Mouse (Mus musculus): ENCODE measurements around the gene Lamc2.

DNA sequence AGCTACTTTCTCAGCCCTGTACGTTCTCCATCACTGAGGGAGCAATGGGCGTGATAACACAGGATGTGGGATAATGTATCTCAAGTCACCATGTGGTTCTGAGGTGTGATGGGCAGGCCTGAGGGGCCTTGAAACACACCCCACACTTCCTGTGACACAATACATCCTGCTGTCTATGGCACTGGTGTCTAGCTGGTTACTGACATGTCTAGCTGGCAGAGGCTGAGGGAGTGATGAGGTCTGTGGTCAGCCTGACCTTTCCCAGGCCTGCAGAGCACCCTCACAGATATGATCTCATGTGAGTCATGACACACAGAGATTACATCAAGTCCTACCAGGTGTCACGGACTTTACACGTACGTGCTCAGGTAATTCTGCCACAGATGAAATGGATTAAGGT, 101.0 kb downstream of the Lamc2 start:
- TF ChIP-seq GATA1 (IDR thresholded peaks at IDR 0.05; ENCODE audit: low read length) (no peak), TAL1 (IDR thresholded peaks at IDR 0.05; ENCODE audit: low read length) (no peak)
